Mouse (Mus musculus) G1E (cell line): ENCODE measurements around the gene Ccdc38. TPM values are rescaled to one million over a fixed set of nuclear protein-coding genes. Genes with fewer than 3 reads are reported as not detected.

Source experiments
- ATAC-seq: 2 replicates; pipeline ENCODE4 v1.8.0; 2016; ENCODE audit warnings: mild to moderate bottlenecking; ENCODE audit not compliant: insufficient number of reproducible peaks, poor library complexity, low FRiP score, severe bottlenecking; ENCODE audit errors: extremely low read depth
- DNase-seq: peaks from one replicate; pipeline ENCODE4 v3.0.0; 2012; ENCODE audit warnings: low spot score
- H3K27me3 ChIP-seq: 2 replicates; pipeline ENCODE4 v1.6.1; 2012; ENCODE audit warnings: mild to moderate bottlenecking, low read length, inconsistent platforms; ENCODE audit not compliant: insufficient read depth
- H3K36me3 ChIP-seq: replicated peaks from 2 replicates; pipeline ENCODE3; 2012; ENCODE audit warnings: mild to moderate bottlenecking, inconsistent platforms
- H3K4me1 ChIP-seq: 2 replicates; pipeline ENCODE4 v1.6.1; 2012; ENCODE audit warnings: low read depth, low read length, inconsistent platforms, mixed read lengths; ENCODE audit not compliant: insufficient read depth
- H3K4me3 ChIP-seq: 2 replicates; pipeline ENCODE4 v1.5.1; 2012; ENCODE audit warnings: low read depth, mild to moderate bottlenecking, inconsistent platforms, low read length, moderate library complexity, mixed read lengths
- H3K9me3 ChIP-seq: replicated peaks from 2 replicates; pipeline ENCODE4 v1.6.1; 2012; ENCODE audit warnings: inconsistent platforms
- CTCF ChIP-seq: IDR thresholded peaks from 2 replicates; pipeline ENCODE4 v1.5.1; 2012; ENCODE audit warnings: low read depth, low read length, inconsistent platforms, mixed read lengths
- GATA1 ChIP-seq: IDR thresholded peaks from 2 replicates; pipeline ENCODE4 v1.6.1; 2012; ENCODE audit warnings: borderline replicate concordance, low read length, inconsistent platforms, mixed read lengths
- GATA2 ChIP-seq: IDR thresholded peaks from 2 replicates; pipeline ENCODE4 v1.6.1; 2012; ENCODE audit warnings: low read depth, low read length, inconsistent platforms, borderline replicate concordance
- POLR2AphosphoS5 ChIP-seq: IDR thresholded peaks from 2 replicates; pipeline ENCODE4 v1.6.1; 2012; ENCODE audit warnings: low read depth, low read length, inconsistent platforms; ENCODE audit not compliant: insufficient replicate concordance
- TAL1 ChIP-seq: conservative IDR thresholded peaks from 2 replicates; pipeline ENCODE4 v1.6.1; 2012; ENCODE audit warnings: low read depth, low read length, inconsistent platforms, mixed read lengths
- polyA plus RNA-seq: library from polyadenylated mRNA; stranded (reverse); fragments of >175 nt; gene quantifications from 2 replicates; pipeline ENCODE4 v1.2.3, GENCODE M21; 2012
- total RNA-seq, 2 experiments: library from RNA; stranded (forward) in 1 of 2; stranded (reverse) in 1 of 2; fragments of 200-1000 nt in 1 of 2; fragments of >200 nt in 1 of 2; fragmentation: Nextera tagmentation in 1 of 2; gene quantifications; 2 replicates each; pipeline ENCODE4 v1.2.3; 2014 to 2017

Gene Ccdc38
- total and polyA plus RNA-seq, 3 experiments, result 0.11 TPM; not detected in 2

- no peaks in the 10 kb centered on the region for H3K9me3 ChIP-seq
- H3K4me1 ChIP-seq, result peaks cover 6% of the 10 kb centered on the region; the same call in 1 of the 2 replicates
- TF ChIP-seq POLR2AphosphoS5, result no peak
- TF ChIP-seq TAL1, result no peak
- no peak for TF ChIP-seq GATA1
- TF ChIP-seq CTCF, result no peak
- TF ChIP-seq GATA2, result no peak
- DNase-seq (no peak), ATAC-seq (no peak)
- H3K4me3 ChIP-seq, result no peak overlapping the region
- H3K27me3 ChIP-seq, result peaks cover 10% of the 10 kb centered on the region
- H3K36me3 ChIP-seq, result no peaks in the 10 kb centered on the region
Measured at GRCm38 (mm10) chr10:93595831-93596230, 55.4 kb downstream of the Ccdc38 start.

GRCm38 (mm10) chr10:93596641-93597040 lies 56.2 kb downstream of the Ccdc38 start:
- Histone ChIP-seq H3K4me1 (peaks cover 6% of the 10 kb centered on the region; the same call in 1 of the 2 replicates), H3K9me3 (no peaks in the 10 kb centered on the region), H3K27me3 (peaks cover 10% of the 10 kb centered on the region), H3K36me3 (no peaks in the 10 kb centered on the region), H3K4me3 (no peak overlapping the region)
- TF ChIP-seq CTCF (no peak), TAL1 (no peak), GATA2 (no peak), GATA1 (no peak), POLR2AphosphoS5 (no peak)
- DNase-seq (no peak), ATAC-seq (no peak)

- Histone ChIP-seq H3K4me1 (peaks cover 2% of the 10 kb centered on the region; the same call in 1 of the 2 replicates), H3K36me3 (no peaks in the 10 kb centered on the region), H3K27me3 (peaks cover 3% of the 10 kb centered on the region; the same call in 1 of the 2 replicates), H3K9me3 (peaks cover 6% of the 10 kb centered on the region), H3K4me3 (no peak overlapping the region)
- peak; percentile 63 for ATAC-seq
- TF ChIP-seq CTCF (no peak), POLR2AphosphoS5 (no peak), GATA1 (no peak), GATA2 (no peak), TAL1 (no peak)
- DNase-seq, result no peak
Measured at GRCm38 (mm10) chr10:93602309-93602708, 61.9 kb downstream of the Ccdc38 start.

- Histone ChIP-seq H3K4me1 (peaks cover 2% of the 10 kb centered on the region; the same call in 1 of the 2 replicates), H3K4me3 (no peak overlapping the region), H3K9me3 (peaks cover 6% of the 10 kb centered on the region), H3K27me3 (peaks cover 2% of the 10 kb centered on the region; the same call in 1 of the 2 replicates), H3K36me3 (no peaks in the 10 kb centered on the region)
- DNase-seq, result no peak
- no peak for TF ChIP-seq POLR2AphosphoS5
- no peak for TF ChIP-seq GATA2
- TF ChIP-seq TAL1, result no peak
- no peak for TF ChIP-seq GATA1
- TF ChIP-seq CTCF, result 0 out of 2 replicates have a peak, but pooled peaks have one; percentile 16
- ATAC-seq, result no peak
Measured at GRCm38 (mm10) chr10:93603256-93603655, 62.8 kb downstream of the Ccdc38 start.

- Histone ChIP-seq H3K27me3 (no peaks in the 10 kb centered on the region), H3K4me1 (peaks cover 2% of the 10 kb centered on the region; the same call in 1 of the 2 replicates), H3K36me3 (no peaks in the 10 kb centered on the region), H3K9me3 (peaks cover 9% of the 10 kb centered on the region), H3K4me3 (no peak overlapping the region)
- DNase-seq (no peak), ATAC-seq (no peak)
- no peak for TF ChIP-seq GATA1
- no peak for TF ChIP-seq POLR2AphosphoS5
- no peak for TF ChIP-seq GATA2
- no peak for TF ChIP-seq CTCF
- no peak for TF ChIP-seq TAL1
Measured at GRCm38 (mm10) chr10:93606326-93606725, 65.9 kb downstream of the Ccdc38 start.

GRCm38 (mm10) chr10:93608051-93608450 lies 67.6 kb downstream of the Ccdc38 start:
- Histone ChIP-seq H3K4me1 (no peaks in the 10 kb centered on the region), H3K9me3 (peaks cover 7% of the 10 kb centered on the region), H3K27me3 (no peaks in the 10 kb centered on the region), H3K4me3 (no peak overlapping the region), H3K36me3 (no peaks in the 10 kb centered on the region)
- DNase-seq (no peak), ATAC-seq (no peak)
- TF ChIP-seq CTCF (peak; percentile 28; the same call in 1 of the 2 replicates), TAL1 (no peak), GATA1 (no peak), GATA2 (no peak)

- H3K36me3 ChIP-seq, result no peaks in the 10 kb centered on the region
- ATAC-seq (no peak), DNase-seq (no peak)
- peaks cover 3% of the 10 kb centered on the region for H3K9me3 ChIP-seq
- TF ChIP-seq GATA2 (no peak), GATA1 (no peak), TAL1 (no peak), POLR2AphosphoS5 (no peak), CTCF (no peak)
- no peaks in the 10 kb centered on the region for H3K27me3 ChIP-seq
- H3K4me3 ChIP-seq, result no peak overlapping the region
- no peaks in the 10 kb centered on the region for H3K4me1 ChIP-seq
Measured at GRCm38 (mm10) chr10:93609236-93609635, 68.8 kb downstream of the Ccdc38 start.
